Mouse (Mus musculus): ENCODE results near the gene Slc43a2.

Slc43a2 gene

DNA sequence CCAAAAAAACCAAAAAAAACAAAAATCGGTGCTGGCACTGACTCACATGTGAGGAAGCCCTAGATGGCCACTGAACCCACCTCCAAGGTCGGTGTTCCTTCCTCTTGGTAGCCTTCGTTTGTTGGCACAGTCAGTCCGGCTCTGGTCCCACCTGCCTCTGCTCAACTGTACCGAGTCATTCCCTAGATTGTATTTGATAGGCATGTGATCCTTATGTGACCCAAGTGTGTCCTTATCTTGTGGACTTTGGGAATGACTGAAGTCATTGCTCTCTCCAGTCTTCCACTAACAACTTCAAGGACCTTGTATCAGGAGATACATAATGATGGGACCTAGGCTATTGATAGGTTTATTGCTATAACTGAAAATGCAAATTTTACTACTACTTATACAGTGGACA, 73.3 kb downstream of the Slc43a2 start:
- no peak for DNase-seq (ENCODE audit: low read depth, low spot score)

DNA sequence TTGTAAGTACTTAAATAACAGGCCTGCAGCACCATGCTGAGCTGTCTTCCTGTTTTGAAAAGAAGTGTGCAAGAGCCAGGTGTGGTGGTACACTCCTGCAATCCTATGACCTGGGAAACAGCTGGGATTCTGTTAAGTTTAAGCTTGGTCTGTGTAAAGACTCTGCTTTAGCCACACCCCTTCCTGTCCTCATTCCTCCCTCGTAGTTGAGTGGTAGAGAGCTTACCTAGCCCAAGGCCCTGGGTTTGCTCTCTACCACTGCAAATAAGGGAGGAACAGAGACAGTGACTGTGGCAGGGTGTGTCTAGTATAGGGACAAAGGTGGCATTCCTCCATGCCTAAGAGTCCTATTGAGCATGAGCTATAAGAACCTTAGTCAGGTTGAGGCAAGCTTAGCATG, 73.8 kb downstream of the Slc43a2 start:
- no peak for DNase-seq (ENCODE audit: low read depth, low spot score)

DNA sequence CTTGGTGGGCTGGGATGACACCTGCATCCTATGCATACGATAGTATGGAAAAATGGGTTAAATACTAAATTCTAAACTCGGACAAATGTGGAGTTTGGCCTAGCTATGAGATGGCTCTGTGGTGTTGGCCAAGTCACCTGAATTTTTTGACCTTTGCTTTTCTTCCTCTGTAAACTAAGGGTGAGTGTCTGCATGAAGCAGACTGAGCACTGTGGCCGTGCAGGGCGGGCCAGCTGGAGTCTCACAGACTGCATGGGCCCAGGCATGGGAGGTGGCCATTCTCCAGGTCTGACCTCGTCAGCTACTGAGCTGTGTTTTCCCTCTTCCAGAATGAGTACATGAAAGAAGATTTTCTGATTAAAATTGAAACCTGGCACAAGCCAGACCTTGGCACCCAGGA, 77.3 kb downstream of the Slc43a2 start:
- no peak for DNase-seq (ENCODE audit: low read depth, low spot score)

DNA sequence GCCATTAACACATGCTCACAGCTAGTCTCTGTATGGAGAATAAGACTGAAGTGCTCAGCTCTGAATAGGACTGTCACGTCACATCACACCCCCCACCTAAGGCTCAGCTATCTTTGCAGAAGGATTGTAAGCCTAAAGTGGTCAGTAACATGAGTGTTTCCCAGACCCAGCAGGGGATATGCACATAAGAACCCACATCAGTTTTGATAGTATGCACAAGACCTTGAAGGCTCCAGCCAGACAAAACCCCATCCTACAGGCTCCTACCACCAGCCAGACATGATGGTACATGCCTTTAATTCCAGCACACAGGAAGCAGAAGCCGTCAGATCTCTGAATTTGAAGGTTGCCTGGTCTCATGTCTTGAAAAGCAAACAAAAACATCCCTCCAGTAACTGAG, 78.5 kb downstream of the Slc43a2 start:
- no peak for DNase-seq (ENCODE audit: low read depth, low spot score)

DNA sequence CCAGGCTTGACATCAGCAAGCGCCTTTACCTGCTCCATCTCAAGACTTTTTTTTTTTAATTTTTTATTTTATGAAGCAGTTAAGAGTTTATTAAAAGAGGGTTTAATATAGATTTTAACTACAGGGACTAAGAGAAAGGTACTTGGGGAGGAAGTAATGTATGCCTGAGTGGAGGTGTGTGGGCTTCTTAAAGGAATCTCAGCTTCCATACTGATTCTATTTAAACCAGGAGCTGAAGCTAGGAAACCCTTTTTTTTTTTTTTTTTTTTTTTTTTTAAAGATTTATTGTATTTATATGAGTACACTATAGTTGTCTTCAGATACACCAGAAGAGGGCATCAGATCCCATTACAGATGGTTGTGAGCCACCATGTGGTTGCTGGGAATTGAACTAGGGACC, 83.3 kb downstream of the Slc43a2 start:
- DNase-seq (ENCODE audit: low read depth, low spot score), result no peak

DNA sequence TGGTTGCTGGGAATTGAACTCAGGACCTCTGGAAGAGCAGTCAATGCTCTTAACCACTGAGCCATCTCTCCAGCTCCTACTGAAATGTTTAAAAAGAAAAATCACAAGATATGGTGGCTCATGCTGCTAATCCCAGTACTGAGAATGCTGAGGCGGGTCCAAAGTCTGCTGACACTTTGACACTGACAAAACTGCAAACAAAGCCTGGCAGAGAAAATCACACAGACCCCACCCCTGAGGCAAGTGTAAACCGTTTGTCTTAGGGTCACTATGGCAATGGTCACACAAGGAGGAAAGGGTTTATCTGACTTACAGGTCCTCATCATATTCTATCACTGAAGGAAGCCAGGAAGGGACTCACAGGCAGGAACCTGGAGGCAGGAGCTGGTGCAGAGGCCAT, 84.1 kb downstream of the Slc43a2 start:
- no peak for DNase-seq (ENCODE audit: low read depth, low spot score)

DNA sequence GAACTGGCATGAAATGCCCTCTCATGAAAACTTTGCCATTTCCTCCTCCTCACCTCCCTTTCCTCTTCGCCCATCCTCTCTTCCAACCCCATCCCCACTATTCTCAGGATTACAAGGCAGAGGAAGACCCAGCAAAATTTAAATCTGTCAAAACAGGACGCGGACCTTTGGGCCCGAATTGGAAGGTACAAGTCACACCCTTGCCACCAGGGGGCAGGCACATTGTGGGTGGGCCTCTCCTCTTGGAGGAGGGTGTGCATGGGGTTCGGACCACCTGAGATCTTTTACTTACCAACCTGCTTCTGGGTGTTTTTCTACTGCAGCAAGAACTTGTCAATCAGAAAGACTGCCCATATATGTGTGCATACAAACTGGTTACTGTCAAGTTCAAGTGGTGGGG, 87.6 kb downstream of the Slc43a2 start:
- no peak for DNase-seq (ENCODE audit: low read depth, low spot score)

DNA sequence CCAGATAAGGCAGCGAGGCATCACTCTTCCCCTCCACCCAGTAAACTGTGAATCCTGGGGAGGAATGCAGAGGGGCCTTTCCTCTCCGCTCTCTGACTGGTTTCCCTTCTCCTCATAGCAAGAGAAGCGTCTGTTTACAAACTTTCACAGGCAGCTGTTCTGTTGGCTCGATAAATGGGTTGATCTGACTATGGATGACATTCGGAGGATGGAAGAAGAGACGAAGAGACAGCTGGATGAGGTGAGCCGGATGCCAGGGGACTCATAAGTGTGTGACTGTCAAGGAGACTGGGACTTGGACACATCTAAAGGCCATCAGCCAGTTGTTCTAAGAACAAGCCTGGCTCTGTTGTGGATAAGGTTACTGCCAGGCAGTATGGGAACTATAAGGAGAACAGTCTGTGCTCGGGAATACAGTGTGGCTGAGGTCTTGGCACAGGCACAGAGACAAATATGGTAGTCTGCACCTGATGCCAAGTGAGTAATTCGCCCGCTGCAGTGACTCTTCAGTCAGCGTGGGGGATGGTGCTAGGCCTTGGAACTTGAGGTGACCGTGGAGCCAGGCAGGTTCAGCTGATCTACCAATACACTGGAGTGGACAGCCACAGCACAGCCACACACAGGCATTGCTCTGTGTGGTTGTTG, 88.8 kb downstream of the Slc43a2 start:
- no peak for DNase-seq (ENCODE audit: low read depth, low spot score)

DNA sequence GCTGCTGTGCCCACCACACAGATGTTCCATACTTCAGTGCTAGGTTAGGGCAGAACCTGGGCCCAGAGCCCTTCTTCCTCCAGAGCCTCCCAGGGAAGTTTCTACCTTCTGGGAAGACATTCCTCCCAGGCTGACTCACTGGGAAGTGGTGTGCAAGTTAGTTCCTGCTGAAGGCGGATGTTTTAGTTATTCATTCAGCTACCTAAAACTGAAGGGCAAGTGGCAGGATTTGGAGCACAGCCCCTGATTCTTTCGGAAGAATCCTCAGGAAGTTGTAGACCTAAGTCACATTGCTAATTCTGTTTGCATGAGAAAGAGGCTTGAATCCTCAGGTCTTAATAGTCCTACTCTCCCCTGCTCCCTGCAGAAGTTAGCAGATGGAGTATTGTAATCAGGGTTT, 89.9 kb downstream of the Slc43a2 start:
- DNase-seq (ENCODE audit: low read depth, low spot score), result no peak

DNA sequence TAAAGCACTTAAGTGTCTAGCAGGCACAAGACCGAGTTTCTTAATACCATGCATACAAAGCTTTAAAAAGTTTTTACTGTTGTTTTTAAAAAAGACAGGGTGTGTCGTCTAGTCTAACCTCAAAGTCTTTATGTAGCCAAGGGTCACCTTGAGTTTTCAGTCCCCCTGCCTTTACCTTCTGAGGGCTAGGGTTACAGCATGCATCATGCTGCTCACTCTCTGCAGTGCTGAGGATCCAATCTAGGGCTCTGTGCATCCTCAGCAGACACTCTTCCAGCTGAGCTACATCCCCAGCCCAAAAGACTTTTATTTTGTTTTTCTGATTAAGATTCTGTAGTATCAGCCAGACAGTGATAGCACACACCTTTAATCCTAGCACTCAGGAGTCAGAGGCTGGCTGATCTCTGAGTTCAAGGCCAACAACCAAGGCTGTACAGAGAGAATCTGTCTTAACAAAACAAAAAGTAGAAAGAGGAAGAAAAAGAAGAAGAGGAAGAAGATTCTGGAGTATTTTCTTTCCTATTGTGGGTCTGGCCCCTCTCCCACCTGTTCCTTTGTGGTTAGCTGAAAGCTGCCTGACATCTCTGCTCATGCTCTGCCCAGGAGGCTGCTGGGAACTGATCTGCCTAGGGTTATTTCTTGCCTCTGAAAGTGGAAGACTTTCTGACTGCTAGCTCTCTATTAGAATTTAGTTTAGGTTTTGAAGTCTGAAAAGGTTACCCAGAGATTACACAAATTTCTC, 91.3 kb downstream of the Slc43a2 start:
- DNase-seq (ENCODE audit: low read depth, low spot score), result no peak

DNA sequence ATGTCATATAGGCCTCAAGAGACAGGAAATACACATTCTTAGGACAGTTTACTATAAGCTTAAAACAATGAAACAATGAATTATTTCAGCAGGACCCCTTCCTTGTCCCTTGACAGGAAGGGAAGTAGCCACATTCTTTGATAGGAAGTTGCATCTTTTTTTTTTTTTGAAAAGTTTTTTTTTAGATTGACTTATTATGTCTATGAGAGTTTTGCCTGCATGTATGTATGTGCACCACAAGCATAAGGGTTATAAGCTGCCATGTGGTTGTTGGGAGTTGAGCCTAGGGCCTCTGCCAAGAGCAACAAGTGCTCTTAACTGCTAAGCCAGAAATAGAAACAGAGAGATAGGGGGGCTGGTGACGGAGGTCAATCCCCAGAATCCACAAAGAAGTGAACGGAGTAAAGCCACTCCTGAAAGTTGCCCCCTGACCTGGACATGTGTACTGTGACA, 92.6 kb downstream of the Slc43a2 start:
- no peak for DNase-seq (ENCODE audit: low read depth, low spot score)

DNA sequence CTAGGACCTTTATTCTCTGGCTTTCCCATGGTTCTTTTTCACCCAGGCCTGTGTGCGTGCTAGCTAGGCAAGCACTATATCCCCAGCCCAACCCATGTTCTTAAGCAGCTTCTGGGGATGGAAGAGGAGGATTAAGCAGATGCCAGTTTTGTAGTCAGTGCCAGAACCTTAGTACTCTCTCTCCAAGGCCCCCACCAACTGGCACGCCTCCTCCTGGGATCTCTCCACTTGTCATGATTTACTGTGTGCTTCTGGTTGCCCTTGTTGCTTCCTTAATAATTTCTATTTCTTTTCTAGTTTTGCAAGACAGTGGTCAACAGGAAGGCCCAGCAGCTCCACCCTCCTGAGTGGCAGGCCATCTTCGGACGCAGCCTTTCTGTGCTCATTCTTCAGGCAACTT, 94.3 kb downstream of the Slc43a2 start:
- DNase-seq (ENCODE audit: low read depth, low spot score), result peak; percentile 65
